Mouse (Mus musculus) spleen, postnatal 4 days (tissue): Measurements from ENCODE around the gene Cep41.

Experiments
- DNase-seq, 2 experiments: peaks; one replicate each; pipeline ENCODE4 v3.0.0; 2022; ENCODE audit warnings: low spot score in 2 of 2

Cep41 gene

GRCm38 (mm10) chr6:30673764-30674561, 19.6 kb downstream of the Cep41 start:
- no peak for DNase-seq

DNA sequence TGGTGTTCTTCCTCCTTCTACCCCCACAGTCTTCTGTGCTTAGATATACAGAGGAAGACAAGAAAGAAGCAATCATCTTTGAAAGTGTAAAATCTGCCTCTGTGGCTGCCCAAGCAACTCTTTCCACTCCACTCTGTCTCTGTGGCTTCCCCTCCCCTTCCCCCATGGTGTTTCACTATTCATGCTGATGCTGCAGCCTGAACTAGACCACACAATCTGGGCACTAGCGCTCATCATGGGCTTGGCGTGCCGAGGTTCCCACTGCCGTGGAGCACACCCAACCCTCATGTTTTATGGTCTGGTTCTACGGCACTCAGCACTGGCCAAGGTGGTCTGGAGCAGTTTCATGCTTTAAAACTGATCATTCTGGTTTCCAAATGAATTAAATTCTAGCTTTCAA, 21.9 kb downstream of the Cep41 start:
- no peak for DNase-seq

GRCm38 (mm10) chr6:30667585-30667984, 26.0 kb downstream of the Cep41 start:
- no peak for DNase-seq

GRCm38 (mm10) chr6:30666043-30666442, 27.5 kb downstream of the Cep41 start:
- DNase-seq, result no peak

DNA sequence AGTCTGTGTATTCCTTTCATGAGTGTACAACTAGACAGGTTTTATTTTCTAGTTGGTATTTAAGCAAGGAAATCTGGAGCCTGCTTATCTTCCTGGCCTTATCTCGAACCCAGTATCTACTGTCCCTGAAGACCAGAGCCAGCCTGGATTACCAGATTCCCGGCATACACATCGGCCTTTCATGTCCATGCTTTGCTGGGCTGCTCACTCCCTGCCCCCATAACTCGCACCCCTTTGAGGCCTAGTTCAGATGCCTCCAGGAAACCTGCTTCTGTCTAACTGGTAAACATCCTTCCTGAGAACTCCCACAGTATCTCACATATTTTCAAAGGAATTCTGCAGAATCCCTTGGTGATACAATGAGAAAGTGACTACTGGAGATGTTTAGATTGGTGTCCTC, 28.3 kb downstream of the Cep41 start:
- no peak for DNase-seq

DNA sequence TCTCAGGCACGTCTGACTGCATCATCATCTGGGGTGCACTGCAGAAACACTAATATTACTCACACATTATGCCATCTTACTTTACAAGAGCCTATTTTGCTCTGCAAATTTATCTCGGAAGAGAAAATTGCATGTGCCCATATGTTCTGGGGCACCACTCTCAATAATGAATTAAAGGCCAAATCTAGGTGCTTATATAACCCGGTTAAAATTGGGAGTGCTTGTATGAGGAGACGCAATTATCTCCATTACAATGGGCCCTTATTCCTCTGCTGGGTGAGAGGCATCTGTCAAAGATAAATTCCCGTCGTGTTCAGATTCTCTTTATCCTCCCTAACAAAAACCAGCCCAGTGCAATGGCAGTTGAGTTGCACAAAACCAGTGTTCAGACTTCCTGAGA, 28.8 kb downstream of the Cep41 start:
- DNase-seq, result no peak

- no peak for DNase-seq
These were observed 34.9 kb downstream of the Cep41 start for GRCm38 (mm10) chr6:30658619-30659018.

DNA sequence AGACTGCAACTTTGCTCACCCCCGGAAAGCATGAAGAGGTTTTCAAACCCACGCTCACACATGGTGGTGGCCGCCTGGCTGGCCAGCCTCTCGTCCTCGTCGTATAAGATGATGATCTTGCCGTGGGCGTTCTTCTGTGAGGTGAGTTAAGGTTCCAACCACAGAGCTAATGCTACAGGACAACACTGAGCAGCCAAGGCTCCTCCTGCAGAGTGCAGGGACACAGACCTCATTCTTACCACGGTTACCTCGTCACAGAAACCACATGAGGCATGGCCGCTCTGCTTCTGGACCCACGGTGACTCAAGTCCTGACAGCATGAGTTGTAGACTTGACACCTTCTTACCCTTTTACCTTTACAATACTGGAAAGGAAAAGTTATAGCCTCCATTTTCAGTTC, 36.3 kb downstream of the Cep41 start:
- DNase-seq, result no peak

GRCm38 (mm10) chr6:30654932-30655331, 38.6 kb downstream of the Cep41 start:
- DNase-seq, result no peak

DNA sequence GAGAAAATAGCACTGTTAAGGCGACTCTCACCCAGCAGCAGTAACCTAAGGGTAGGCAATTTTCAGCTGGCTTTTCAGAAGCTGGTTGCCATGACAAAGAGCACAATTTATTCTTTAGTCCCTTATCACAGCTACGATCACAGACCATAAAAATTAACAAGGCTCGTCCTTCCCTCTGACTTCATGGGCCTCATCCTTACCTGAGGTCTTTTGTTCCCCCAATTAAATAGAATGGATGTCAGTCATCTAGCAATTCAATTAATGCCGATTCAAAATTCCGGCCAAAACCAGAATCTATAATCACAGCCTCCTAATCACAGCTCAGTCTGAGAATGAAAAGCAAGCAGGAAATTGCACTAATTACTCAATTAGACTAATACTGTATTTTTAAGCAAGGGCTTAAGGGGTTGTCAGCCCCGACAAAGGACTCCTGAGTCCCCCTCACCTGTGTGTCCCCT, 39.1 kb downstream of the Cep41 start:
- DNase-seq, result no peak

DNA sequence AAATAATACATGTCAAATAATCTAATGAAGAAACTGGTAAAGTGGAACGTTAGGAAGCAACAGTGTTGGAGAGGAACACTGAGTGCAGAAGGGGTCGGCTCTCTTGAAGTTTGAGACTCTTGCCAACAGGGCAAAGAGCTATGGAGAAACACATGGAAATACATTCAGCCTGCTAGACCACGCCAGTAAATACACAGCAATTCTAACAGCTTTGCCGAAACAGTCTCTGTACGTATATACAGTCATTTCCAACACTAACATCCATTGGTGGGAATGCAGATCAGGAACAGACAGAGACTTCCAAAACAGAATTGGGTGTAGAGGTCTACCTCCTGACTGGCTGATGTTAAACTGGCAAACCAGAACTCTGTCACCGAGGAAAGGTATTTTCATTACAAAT, 40.0 kb downstream of the Cep41 start:
- DNase-seq, result no peak

DNA sequence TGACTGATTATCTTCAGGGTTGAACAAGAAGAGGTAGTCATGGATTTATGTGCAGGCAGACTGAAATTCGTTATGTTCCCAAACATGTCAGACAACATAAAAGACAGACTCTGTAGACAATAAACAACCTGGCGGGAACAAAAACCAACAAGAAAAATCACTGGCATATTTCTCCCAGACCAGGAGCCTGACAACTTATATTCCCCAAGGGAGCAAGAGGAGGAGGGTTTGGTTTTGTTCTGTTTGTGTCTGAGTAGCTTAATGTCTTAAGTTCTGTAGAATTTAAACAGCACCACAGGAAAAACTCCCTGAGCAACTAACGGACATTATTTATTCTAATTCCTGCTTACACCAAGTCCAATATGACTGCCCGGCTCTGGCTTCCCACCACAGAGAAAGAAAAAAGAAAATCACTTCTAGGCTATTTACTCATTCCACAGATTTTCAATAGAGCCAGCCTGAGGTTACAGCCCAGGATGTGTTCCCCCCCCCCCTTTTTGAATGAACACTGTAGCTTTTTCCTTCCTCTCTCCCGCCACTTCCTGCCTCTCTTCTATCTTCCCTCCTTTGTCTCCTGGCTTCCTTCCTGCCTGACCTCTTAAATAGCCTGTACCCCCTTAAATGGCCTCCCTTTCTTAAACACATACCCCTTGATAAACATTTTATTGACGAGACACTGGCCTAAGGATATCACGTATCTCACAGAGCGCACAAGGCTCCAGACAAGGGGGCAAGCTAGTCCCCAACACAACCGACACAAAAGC, 40.9 kb downstream of the Cep41 start:
- no peak for DNase-seq

GRCm38 (mm10) chr6:30649651-30650296, 43.8 kb downstream of the Cep41 start:
- DNase-seq, result no peak

DNA sequence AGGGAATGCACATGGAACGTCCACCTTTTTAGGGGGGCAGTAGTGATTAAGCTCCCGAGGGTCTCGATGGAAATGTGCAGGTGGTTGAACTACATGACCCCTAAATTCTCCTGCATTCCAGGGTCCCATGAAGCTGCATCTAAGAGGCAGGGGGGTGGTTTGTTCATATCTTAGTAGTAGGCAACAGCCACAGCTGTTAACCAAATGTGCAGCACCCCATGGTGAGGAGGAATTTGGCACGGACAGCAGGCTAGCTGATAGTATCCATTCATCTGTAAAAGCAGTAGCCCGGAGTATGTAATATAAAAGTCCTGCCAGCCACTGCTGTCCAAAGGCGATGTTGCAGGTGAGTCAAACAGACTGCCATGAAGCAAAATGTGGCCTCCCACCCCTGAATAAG, 48.2 kb downstream of the Cep41 start:
- no peak for DNase-seq

DNA sequence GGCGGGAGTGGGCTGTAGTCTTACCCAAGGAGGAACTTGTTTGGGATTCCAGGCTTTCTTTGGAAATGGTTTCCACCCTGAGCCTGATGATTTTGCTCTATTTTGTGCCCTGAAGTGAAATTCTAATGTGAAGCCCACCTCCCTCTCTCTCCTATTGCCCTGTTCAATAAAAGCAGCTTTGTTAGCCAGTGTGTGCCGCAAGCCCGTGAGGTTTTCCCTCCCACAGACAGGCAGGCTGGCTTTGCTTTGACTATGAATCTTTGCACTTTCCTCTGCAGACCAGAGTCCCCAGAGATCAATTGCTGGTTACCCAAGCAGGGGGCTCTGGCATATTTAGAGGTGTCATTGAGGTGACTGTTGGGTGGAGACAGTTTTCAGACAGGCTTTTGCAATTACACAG, 49.1 kb downstream of the Cep41 start:
- DNase-seq, result no peak

- no peak for DNase-seq
These were observed 49.7 kb downstream of the Cep41 start for GRCm38 (mm10) chr6:30643694-30644460.

DNA sequence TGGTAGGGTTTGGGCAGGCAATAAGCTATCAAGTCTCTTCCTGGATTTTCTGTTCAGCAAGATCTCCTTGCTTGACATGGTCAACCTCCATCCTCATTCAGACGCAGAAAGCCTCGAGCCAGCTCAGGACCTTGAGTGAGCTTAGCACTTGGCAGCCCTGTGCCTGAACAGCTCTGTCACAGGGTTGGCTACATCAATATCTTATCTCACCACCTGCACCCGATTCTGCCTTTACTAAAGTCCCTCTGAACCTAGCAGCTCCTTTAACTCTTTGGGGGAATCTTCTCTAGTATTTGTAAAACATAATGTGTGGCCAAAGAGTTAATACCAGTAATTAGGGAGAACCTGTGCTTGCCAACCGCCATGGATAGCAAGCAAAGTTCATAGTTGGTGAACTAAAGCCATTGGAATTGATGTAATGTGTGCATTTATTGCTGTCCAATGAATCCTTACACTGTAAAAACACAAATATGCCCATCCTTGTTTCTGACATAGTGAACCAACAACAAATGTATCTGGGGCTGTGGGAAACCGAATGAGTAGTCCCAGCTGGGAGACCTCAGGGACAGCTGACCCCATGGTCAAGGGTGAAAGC, 54.8 kb downstream of the Cep41 start, which contains the start of gene Cpa1:
Gene Cpa1 (plus strand): TSS at position 545 of the 595 bp plus-strand sequence.
- DNase-seq, result no peak

DNA sequence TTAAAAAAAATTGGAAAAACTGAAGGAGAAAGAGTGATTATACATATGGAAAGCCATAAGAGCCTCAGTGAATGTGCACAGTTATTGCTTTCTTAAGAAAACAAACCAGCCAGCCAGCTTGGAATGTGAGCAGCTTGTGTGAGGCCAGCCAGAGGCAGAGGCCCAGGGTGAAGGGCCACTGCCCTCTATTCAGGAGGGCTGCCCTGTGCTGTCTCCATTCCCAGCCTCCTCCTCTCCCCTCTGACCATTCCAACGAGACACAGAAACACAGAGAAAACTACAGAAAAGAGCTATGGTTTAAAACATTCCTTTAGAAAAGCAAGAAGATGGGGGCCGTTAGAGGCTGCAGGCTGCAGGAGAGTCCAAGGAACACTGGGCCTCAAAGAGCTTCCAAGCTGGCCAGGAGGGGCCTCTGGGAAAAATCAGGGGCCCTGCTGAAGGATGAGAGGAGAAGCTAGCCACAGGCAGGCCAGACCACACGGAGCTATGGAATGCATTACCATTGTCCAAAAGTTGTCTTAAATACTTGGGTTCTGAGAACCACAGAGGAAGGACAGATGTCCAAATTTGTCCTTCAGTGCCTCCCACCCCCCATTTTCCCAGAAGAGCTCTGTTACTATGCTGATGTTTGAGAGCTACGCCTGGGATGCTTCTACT, 57.2 kb downstream of the Cep41 start:
- no peak for DNase-seq

DNA sequence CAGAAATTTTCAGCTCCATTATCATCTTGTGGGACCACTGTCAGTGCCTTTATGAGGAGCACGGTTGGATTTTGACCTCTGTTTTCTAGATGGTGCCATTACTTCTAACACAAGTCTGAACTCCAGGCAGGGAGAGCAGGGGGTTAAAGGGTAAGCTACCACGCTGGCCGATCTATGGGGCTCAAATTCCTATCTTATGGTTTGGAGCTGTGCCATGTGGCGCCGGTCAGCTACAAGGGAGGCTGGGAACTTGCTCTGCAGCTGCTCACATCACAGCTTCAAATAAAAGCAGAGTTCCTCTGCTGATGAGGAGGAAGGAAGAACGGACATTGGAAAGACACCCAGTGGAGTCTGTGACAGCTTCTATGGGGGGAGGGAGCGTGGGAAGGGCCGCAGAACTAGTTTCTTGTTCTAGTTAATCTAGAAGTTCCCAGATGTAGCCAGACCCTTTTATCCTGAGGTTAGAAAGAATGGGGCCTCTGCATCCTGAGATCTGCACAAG, 58.1 kb downstream of the Cep41 start:
- no peak for DNase-seq

GRCm38 (mm10) chr6:30629989-30630388, 63.6 kb downstream of the Cep41 start:
- DNase-seq, result no peak

GRCm38 (mm10) chr6:30628152-30628551, 65.4 kb downstream of the Cep41 start:
- DNase-seq, result no peak
